Mouse (Mus musculus) left cerebral cortex, adult 11 months (tissue): ENCODE results near the gene E030018B13Rik.

Source experiments
- DNase-seq: peaks from one replicate; pipeline ENCODE4 v3.0.0; 2022; ENCODE audit warnings: low spot score

The E030018B13Rik gene

DNA sequence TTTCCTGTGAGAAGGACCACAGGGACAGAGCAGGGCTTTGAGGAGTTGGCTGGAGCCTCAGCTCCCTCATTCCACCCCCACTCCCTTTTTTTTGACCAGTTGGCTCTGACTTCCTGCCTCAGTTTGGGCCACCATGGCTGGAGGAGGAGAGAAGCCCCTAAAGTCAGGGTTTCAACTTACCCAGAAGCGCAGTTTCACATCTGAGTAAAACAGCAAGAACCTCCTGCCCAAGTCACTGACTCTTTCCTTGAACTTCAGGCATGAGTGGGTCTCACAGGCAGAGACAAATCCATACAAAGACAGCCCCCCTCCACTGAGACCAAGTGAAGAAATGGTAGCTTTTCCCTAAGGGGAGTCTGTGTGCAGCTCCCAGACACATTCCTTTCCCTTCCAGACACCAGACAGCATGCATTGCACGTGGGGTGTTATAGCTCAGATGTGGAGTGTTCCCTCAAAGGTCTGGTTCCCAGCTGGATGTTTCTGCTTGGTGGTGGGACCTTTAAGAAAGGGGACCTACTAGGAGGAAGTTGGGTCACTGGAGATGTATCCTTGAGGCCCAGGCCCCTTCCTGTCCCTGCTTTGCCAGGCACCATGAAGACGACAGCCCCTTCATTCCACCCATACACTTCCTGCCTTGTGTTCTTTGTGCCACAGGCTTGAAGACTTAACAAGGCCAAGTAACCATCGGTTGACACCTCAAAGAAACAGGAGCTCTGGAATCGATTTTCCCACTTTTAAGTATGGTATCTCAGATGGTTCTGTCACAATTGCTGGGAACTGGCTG, 49.2 kb downstream of the E030018B13Rik start:
- DNase-seq: no peak

DNA sequence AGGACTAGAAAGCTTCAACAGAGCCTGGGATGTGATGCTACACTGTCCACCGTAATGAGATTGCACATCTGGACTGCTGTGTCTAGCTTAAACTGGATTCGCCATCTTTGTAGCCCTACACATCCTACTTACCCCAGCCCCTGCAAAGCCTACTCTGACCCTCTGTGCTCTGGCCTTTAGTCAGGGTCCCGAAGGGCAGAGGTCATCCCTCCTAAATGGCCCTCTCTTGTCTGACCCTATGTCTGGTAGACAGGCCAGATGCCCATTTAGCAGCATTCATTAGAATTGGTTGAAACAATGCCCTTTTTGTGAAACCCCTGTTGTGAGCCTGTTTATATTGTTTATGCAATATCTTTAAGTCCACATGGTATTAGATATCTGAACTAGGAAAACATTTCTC, 53.3 kb downstream of the E030018B13Rik start:
- DNase-seq: no peak
